Mouse (Mus musculus): ENCODE results near the gene Katnal1. TPM values are rescaled to one million over a fixed set of nuclear protein-coding genes. Genes with fewer than 3 reads are reported as not detected.
A peak's percentile ranks its signal among the peaks of the same experiment; 100 is the strongest.

The Katnal1 gene
- polyA plus RNA-seq, 1 experiment: 8.2 TPM

GRCm38 (mm10) chr5:148910066-148910465, 19.1 kb downstream of the Katnal1 start:
- no peaks in the 10 kb centered on the region for H3K27me3 ChIP-seq (ENCODE audit: control insufficient read depth, insufficient read depth, insufficient read length)
- TF ChIP-seq MYOG (IDR thresholded peaks at IDR 0.05; ENCODE audit: control insufficient read depth, extremely low read depth, insufficient read length) (no peak), MYOD1 (IDR thresholded peaks at IDR 0.05; ENCODE audit: control insufficient read depth, insufficient read length, low read depth) (no peak), CEBPB (IDR thresholded peaks at IDR 0.05; ENCODE audit: low read depth) (no peak), MAX (IDR thresholded peaks at IDR 0.05) (no peak), USF1 (IDR thresholded peaks at IDR 0.05; ENCODE audit: low read depth) (no peak), FOSL1 (IDR thresholded peaks at IDR 0.05; ENCODE audit: insufficient read depth, low read length, poor library complexity, severe bottlenecking) (no peak), CTCF (IDR thresholded peaks at IDR 0.05; ENCODE audit: control insufficient read depth, insufficient read depth, insufficient read length) (no peak)
- no peaks in the 10 kb centered on the region for H3K79me2 ChIP-seq (ENCODE audit: control insufficient read depth, insufficient read depth)
- H3K4me3 ChIP-seq (ENCODE audit: insufficient read depth, poor library complexity, severe bottlenecking): no peak overlapping the region
- no peak overlapping the region for H3ac ChIP-seq (ENCODE audit: control insufficient read depth, insufficient read length, low read depth)
- H3K79me3 ChIP-seq (ENCODE audit: low read depth): no peaks in the 10 kb centered on the region
- H3K36me3 ChIP-seq (ENCODE audit: control insufficient read depth, insufficient read depth): peaks cover 5% of the 10 kb centered on the region

GRCm38 (mm10) chr5:148909402-148909801, 19.7 kb downstream of the Katnal1 start:
- Histone ChIP-seq H3K36me3 (ENCODE audit: control insufficient read depth, insufficient read depth) (peaks cover 5% of the 10 kb centered on the region), H3K4me3 (ENCODE audit: insufficient read depth, poor library complexity, severe bottlenecking) (no peak overlapping the region), H3K79me2 (ENCODE audit: control insufficient read depth, insufficient read depth) (no peaks in the 10 kb centered on the region), H3ac (ENCODE audit: control insufficient read depth, insufficient read length, low read depth) (no peak overlapping the region), H3K79me3 (ENCODE audit: low read depth) (no peaks in the 10 kb centered on the region), H3K27me3 (ENCODE audit: control insufficient read depth, insufficient read depth, insufficient read length) (no peaks in the 10 kb centered on the region)
- peak; percentile 2 for TF ChIP-seq CTCF (IDR thresholded peaks at IDR 0.05; ENCODE audit: control insufficient read depth, insufficient read depth, insufficient read length)
- TF ChIP-seq MYOG (IDR thresholded peaks at IDR 0.05; ENCODE audit: control insufficient read depth, extremely low read depth, insufficient read length): no peak
- TF ChIP-seq CEBPB (IDR thresholded peaks at IDR 0.05; ENCODE audit: low read depth): no peak

DNA sequence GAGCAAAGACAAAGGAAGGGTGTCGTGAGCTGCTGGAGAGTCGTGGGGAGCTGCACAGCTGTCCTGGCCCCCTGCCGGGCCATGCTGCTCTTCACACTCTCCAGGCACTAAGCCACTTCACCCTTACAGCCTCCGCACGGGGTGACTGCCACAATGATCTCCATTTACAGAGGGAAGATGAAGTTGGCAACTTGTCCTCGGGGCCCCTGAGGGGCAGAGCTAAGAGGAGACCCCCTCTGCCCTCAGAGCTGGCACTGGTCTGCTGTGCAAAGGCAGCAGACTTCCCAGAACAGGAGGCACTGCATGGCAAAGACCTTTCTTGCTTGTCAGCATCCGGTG, 20.1 kb downstream of the Katnal1 start:
- Histone ChIP-seq H3ac (ENCODE audit: control insufficient read depth, insufficient read length, low read depth) (no peak overlapping the region), H3K27me3 (ENCODE audit: control insufficient read depth, insufficient read depth, insufficient read length) (no peaks in the 10 kb centered on the region), H3K79me2 (ENCODE audit: control insufficient read depth, insufficient read depth) (no peaks in the 10 kb centered on the region), H3K79me3 (ENCODE audit: low read depth) (no peaks in the 10 kb centered on the region), H3K4me3 (ENCODE audit: insufficient read depth, poor library complexity, severe bottlenecking) (no peak overlapping the region), H3K36me3 (ENCODE audit: control insufficient read depth, insufficient read depth) (peaks cover 8% of the 10 kb centered on the region)
- TF ChIP-seq CTCF (IDR thresholded peaks at IDR 0.05; ENCODE audit: control insufficient read depth, insufficient read depth, insufficient read length) (no peak), FOSL1 (IDR thresholded peaks at IDR 0.05; ENCODE audit: insufficient read depth, low read length, poor library complexity, severe bottlenecking) (no peak)

DNA sequence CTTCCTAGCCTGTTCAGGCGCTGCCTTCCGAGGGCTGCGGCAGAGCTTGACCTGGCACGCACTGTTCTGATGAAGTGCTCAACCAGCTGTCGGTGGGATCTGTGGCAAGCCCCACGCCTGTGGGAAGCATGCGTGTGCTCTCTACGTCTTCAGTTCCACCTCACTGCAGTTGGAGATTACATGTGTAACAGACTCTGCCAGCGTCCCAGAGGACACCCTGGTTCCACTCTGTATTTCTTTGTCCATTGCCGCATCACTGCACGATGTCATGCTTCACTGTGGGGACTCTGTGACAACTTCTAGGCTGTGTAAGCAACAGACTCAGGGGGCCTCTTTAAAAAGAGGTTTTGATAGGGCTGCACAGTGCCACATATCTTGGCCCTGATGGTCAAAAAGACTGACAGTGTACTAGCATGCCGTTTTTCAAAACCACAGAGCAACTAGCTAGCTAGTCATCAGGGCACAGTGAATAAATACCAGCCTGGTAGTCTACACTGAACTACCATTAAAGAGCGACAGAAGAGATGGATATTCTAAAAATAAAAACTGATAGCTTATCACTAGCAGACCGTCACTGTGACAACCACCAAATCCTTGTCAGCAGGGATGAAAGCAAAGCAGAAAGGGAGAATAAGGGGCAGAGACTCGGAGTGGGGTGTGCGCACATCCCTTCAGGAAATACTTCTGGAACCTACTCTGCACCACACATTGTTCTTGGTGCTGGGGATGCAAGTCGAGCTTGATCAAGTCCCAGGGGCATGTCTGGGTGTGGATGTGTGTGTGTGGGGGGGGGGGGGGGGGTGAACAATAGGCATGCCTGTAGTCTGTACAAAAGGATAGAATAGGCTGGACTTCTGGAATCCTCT, 20.7 kb downstream of the Katnal1 start:
- TF ChIP-seq USF1 (IDR thresholded peaks at IDR 0.05; ENCODE audit: low read depth) (no peak), FOSL1 (IDR thresholded peaks at IDR 0.05; ENCODE audit: insufficient read depth, low read length, poor library complexity, severe bottlenecking) (no peak), MYOD1 (IDR thresholded peaks at IDR 0.05; ENCODE audit: control insufficient read depth, insufficient read length, low read depth) (no peak), CEBPB (IDR thresholded peaks at IDR 0.05; ENCODE audit: low read depth) (no peak)
- no peak overlapping the region for H3K4me3 ChIP-seq (ENCODE audit: insufficient read depth, poor library complexity, severe bottlenecking)
- H3K27me3 ChIP-seq (ENCODE audit: control insufficient read depth, insufficient read depth, insufficient read length): no peaks in the 10 kb centered on the region
- H3K79me2 ChIP-seq (ENCODE audit: control insufficient read depth, insufficient read depth): no peaks in the 10 kb centered on the region
- H3K36me3 ChIP-seq (ENCODE audit: control insufficient read depth, insufficient read depth): peaks cover 8% of the 10 kb centered on the region
- H3ac ChIP-seq (ENCODE audit: control insufficient read depth, insufficient read length, low read depth): no peak overlapping the region
- H3K79me3 ChIP-seq (ENCODE audit: low read depth): no peaks in the 10 kb centered on the region

- Histone ChIP-seq H3K79me2 (ENCODE audit: control insufficient read depth, insufficient read depth) (no peaks in the 10 kb centered on the region), H3K27me3 (ENCODE audit: control insufficient read depth, insufficient read depth, insufficient read length) (no peaks in the 10 kb centered on the region), H3K4me3 (ENCODE audit: insufficient read depth, poor library complexity, severe bottlenecking) (no peak overlapping the region), H3K36me3 (ENCODE audit: control insufficient read depth, insufficient read depth) (peaks cover 6% of the 10 kb centered on the region), H3K79me3 (ENCODE audit: low read depth) (no peaks in the 10 kb centered on the region), H3ac (ENCODE audit: control insufficient read depth, insufficient read length, low read depth) (no peak overlapping the region)
- TF ChIP-seq MYOD1 (IDR thresholded peaks at IDR 0.05; ENCODE audit: control insufficient read depth, insufficient read length, low read depth): no peak
- TF ChIP-seq MYOG (IDR thresholded peaks at IDR 0.05; ENCODE audit: control insufficient read depth, extremely low read depth, insufficient read length): no peak
- TF ChIP-seq MAX (IDR thresholded peaks at IDR 0.05): no peak
- no peak for TF ChIP-seq CTCF (IDR thresholded peaks at IDR 0.05; ENCODE audit: control insufficient read depth, insufficient read depth, insufficient read length)
- no peak for TF ChIP-seq USF1 (IDR thresholded peaks at IDR 0.05; ENCODE audit: low read depth)
- no peak for TF ChIP-seq CEBPB (IDR thresholded peaks at IDR 0.05; ENCODE audit: low read depth)
- no peak for TF ChIP-seq FOSL1 (IDR thresholded peaks at IDR 0.05; ENCODE audit: insufficient read depth, low read length, poor library complexity, severe bottlenecking)
Observed at GRCm38 (mm10) chr5:148906305-148906704, 22.8 kb downstream of the Katnal1 start.

DNA sequence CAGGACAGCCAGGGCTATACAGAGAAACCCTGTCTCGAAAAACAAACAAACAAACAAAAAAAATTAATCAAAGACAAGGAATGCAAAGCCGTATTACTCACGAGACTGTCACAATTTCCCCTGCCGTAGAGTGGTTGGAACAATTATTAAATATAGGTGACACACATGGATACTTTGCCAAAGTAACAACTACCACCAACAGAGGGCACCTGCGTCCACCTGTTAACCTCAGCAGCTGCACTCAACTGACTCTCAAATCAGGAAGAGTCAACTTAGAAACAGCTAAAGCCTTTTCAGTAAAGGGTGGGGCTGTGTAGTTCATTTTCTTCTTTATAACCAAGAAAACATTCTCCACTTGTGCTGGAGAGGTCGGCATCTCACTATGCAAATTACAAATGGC, 24.3 kb downstream of the Katnal1 start:
- Histone ChIP-seq H3K4me3 (ENCODE audit: insufficient read depth, poor library complexity, severe bottlenecking) (no peak overlapping the region), H3K79me2 (ENCODE audit: control insufficient read depth, insufficient read depth) (no peaks in the 10 kb centered on the region), H3K27me3 (ENCODE audit: control insufficient read depth, insufficient read depth, insufficient read length) (no peaks in the 10 kb centered on the region), H3K36me3 (ENCODE audit: control insufficient read depth, insufficient read depth) (peaks cover 3% of the 10 kb centered on the region), H3K79me3 (ENCODE audit: low read depth) (no peaks in the 10 kb centered on the region), H3ac (ENCODE audit: control insufficient read depth, insufficient read length, low read depth) (no peak overlapping the region)
- no peak for TF ChIP-seq MAX (IDR thresholded peaks at IDR 0.05)
- no peak for TF ChIP-seq FOSL1 (IDR thresholded peaks at IDR 0.05; ENCODE audit: insufficient read depth, low read length, poor library complexity, severe bottlenecking)
- no peak for TF ChIP-seq USF1 (IDR thresholded peaks at IDR 0.05; ENCODE audit: low read depth)
- no peak for TF ChIP-seq MYOD1 (IDR thresholded peaks at IDR 0.05; ENCODE audit: control insufficient read depth, insufficient read length, low read depth)
- no peak for TF ChIP-seq MYOG (IDR thresholded peaks at IDR 0.05; ENCODE audit: control insufficient read depth, extremely low read depth, insufficient read length)
- no peak for TF ChIP-seq CTCF (IDR thresholded peaks at IDR 0.05; ENCODE audit: control insufficient read depth, insufficient read depth, insufficient read length)
- no peak for TF ChIP-seq CEBPB (IDR thresholded peaks at IDR 0.05; ENCODE audit: low read depth)
